Mouse (Mus musculus): ENCODE data around the gene Sema5a.

DNA sequence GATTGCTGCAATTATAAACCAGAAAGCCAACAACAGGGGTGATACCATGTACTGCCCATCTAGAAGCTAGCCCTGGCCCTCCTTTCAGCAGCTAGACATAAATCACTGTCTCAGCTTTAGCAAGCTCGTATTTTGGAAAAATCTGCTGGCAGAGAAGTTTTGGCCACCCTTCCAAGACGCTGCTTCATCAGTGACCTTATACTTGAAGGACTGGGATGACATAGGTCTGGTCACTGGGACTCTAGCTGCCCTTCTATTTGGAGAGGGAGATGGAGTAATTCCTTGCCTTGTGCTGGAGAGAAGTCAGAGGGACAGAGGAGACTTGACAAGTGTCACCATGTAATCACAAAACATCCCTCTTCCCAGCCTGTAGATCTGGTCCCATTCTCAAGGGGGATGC is 40.1 kb downstream of the Sema5a start:
- TF ChIP-seq CTCF (IDR thresholded peaks at IDR 0.05; ENCODE audit: borderline replicate concordance, control insufficient read depth, extremely low read depth, insufficient read depth, low read length, poor library complexity) (no peak), POLR2A (IDR thresholded peaks at IDR 0.05; ENCODE audit: control insufficient read depth, extremely low read depth, insufficient read depth, low read length, poor library complexity) (no peak)
